Mouse (Mus musculus) lung, embryonic 14.5 days (tissue): ENCODE results near the gene Plin1. TPM values are rescaled to one million over a fixed set of nuclear protein-coding genes. Genes with fewer than 3 reads are reported as not detected.

ENCODE experiments used
- ATAC-seq: fragments of 200-750 bp; cut with Nextera tagmentation; 2 replicates; pipeline ENCODE4 v1.8.0; 2017; ENCODE audit warnings: mild to moderate bottlenecking, moderate TSS enrichment, moderate library complexity; ENCODE audit not compliant: insufficient read depth
- DNase-seq: peaks from one replicate; pipeline ENCODE4 v3.0.0-alpha.2; 2015
- H3K27ac ChIP-seq: fragments of 300-500 bp; sonication (generic); 2 replicates; pipeline ENCODE4 v1.5.1; 2014; ENCODE audit warnings: low read depth, mild to moderate bottlenecking, moderate library complexity
- H3K27me3 ChIP-seq: fragments of 300-500 bp; sonication (generic); 2 replicates; pipeline ENCODE4 v1.6.1; 2014; ENCODE audit warnings: low read length, control low read depth; ENCODE audit not compliant: insufficient read depth
- H3K36me3 ChIP-seq: fragments of 300-500 bp; sonication (generic); 2 replicates; pipeline ENCODE4 v1.6.1; 2014; ENCODE audit warnings: control low read depth; ENCODE audit not compliant: insufficient read depth
- H3K4me1 ChIP-seq: fragments of 300-500 bp; sonication (generic); 2 replicates; pipeline ENCODE4 v1.6.1; 2014; ENCODE audit warnings: antibody characterized with exemption, control low read depth; ENCODE audit not compliant: insufficient read depth
- H3K4me2 ChIP-seq: fragments of 300-500 bp; sonication (generic); 2 replicates; pipeline ENCODE4 v1.6.1; 2014; ENCODE audit warnings: mild to moderate bottlenecking
- H3K4me3 ChIP-seq: fragments of 300-500 bp; sonication (generic); 2 replicates; pipeline ENCODE4 v1.5.1; 2014; ENCODE audit warnings: low read depth, low read length
- H3K9ac ChIP-seq: fragments of 300-500 bp; sonication (generic); 2 replicates; pipeline ENCODE4 v1.6.1; 2014
- H3K9me3 ChIP-seq: fragments of 300-500 bp; sonication (generic); 2 replicates; pipeline ENCODE4 v1.6.1; 2016; ENCODE audit warnings: low read depth, low read length, control low read depth
- CTCF ChIP-seq: IDR thresholded peaks from 2 replicates; pipeline ENCODE4 v1.5.1; 2016; ENCODE audit warnings: antibody characterized with exemption, low read depth
- WGBS: fragments of 180-500 bp; shearing (Covaris S2); extraction: QIAGEN DNeasy Blood & Tissue Kit; methylation state at CpG from one replicate; pipeline ENCODE4 v1.1.7; 2014; 5-methylcytosine and 5-hydroxymethylcytosine counted together
- polyA plus RNA-seq: library from polyadenylated mRNA; unstranded; fragments of >200 nt; fragmentation: Nextera tagmentation; extraction: Ambion mirVana; gene quantifications from 2 replicates; pipeline ENCODE4 v1.2.1, GENCODE M21; 2014

Gene Plin1
- polyA plus RNA-seq, 1 experiment from 2014 or later = not detected

GRCm38 (mm10) chr7:79721386-79721977 is 11.2 kb downstream of the Plin1 start:
- Histone ChIP-seq H3K9ac (peak overlapping the region; percentile 69), H3K27me3 (peaks cover 8% of the 10 kb centered on the region; the same call in 1 of the 2 replicates), H3K27ac (peak overlapping the region; percentile 50; the same call in 1 of the 2 replicates), H3K36me3 (no peaks in the 10 kb centered on the region), H3K9me3 (no peaks in the 10 kb centered on the region), H3K4me1 (no peaks in the 10 kb centered on the region), H3K4me3 (peak overlapping the region; percentile 59), H3K4me2 (peak overlapping the region; percentile 89)
- under 1% methylated on average over 48 of the region's 48 CpGs for WGBS
- ATAC-seq (peak; percentile 89), DNase-seq (peak; percentile 85)
- TF ChIP-seq CTCF = no peak

GRCm38 (mm10) chr7:79715187-79715981 is 17.3 kb downstream of the Plin1 start, which contains the start of gene Kif7:
Gene Kif7, minus strand, starts transcription at chr7:79715720.
- ATAC-seq (peak; percentile 94), DNase-seq (peak; percentile 92)
- peaks cover 4% of the 10 kb centered on the region; the same call in 1 of the 2 replicates for H3K36me3 ChIP-seq
- H3K4me2 ChIP-seq = peak within 1 kb of the TSS; percentile 79
- WGBS = under 1% methylated on average over 43 of the region's 55 CpGs
- no peaks in the 10 kb centered on the region for H3K4me1 ChIP-seq
- peak within 1 kb of the TSS; percentile 71 for H3K9ac ChIP-seq
- H3K27ac ChIP-seq = no peak within 1 kb of the TSS
- H3K4me3 ChIP-seq = peak within 1 kb of the TSS; percentile 85
- no peaks in the 10 kb centered on the region for H3K9me3 ChIP-seq
- peaks cover 12% of the 10 kb centered on the region; the same call in 1 of the 2 replicates for H3K27me3 ChIP-seq
- no peak for TF ChIP-seq CTCF

GRCm38 (mm10) chr7:79710831-79711230 is 21.9 kb downstream of the Plin1 start:
- DNase-seq = no peak
- Histone ChIP-seq H3K4me3 (peak overlapping the region; percentile 36; the same call in 1 of the 2 replicates), H3K27me3 (peaks cover 12% of the 10 kb centered on the region; the same call in 1 of the 2 replicates), H3K4me1 (no peaks in the 10 kb centered on the region), H3K36me3 (peaks cover 32% of the 10 kb centered on the region), H3K27ac (no peak overlapping the region), H3K4me2 (peak overlapping the region; percentile 70; the same call in 1 of the 2 replicates), H3K9me3 (no peaks in the 10 kb centered on the region), H3K9ac (no peak overlapping the region)
- TF ChIP-seq CTCF = no peak
- no peak for ATAC-seq
- 46% methylated on average over 17 of the region's 17 CpGs for WGBS

- Histone ChIP-seq H3K4me2 (peak overlapping the region; percentile 70), H3K9me3 (no peaks in the 10 kb centered on the region), H3K4me1 (no peaks in the 10 kb centered on the region), H3K27ac (no peak overlapping the region), H3K9ac (peak overlapping the region; percentile 34; the same call in 1 of the 2 replicates), H3K4me3 (peak overlapping the region; percentile 36), H3K27me3 (peaks cover 12% of the 10 kb centered on the region; the same call in 1 of the 2 replicates), H3K36me3 (peaks cover 32% of the 10 kb centered on the region)
- 3% methylated on average over 43 of the region's 55 CpGs for WGBS
- 0 out of 2 replicates have a peak, but pooled peaks have one; percentile 13 for TF ChIP-seq CTCF
- peak; percentile 76; the same call in 1 of the 2 replicates for ATAC-seq
- peak; percentile 83 for DNase-seq
Observed at GRCm38 (mm10) chr7:79710130-79710607, 22.5 kb downstream of the Plin1 start.

GRCm38 (mm10) chr7:79705210-79705609 is 27.5 kb downstream of the Plin1 start:
- Histone ChIP-seq H3K4me2 (no peak overlapping the region), H3K27me3 (no peaks in the 10 kb centered on the region), H3K4me3 (no peak overlapping the region), H3K36me3 (peaks cover 72% of the 10 kb centered on the region), H3K4me1 (no peaks in the 10 kb centered on the region), H3K9ac (no peak overlapping the region), H3K9me3 (no peaks in the 10 kb centered on the region), H3K27ac (no peak overlapping the region)
- TF ChIP-seq CTCF = no peak
- DNase-seq (no peak), ATAC-seq (no peak)
- 78% methylated on average over 5 of the region's 5 CpGs for WGBS

GRCm38 (mm10) chr7:79702755-79703154 is 29.9 kb downstream of the Plin1 start:
- peaks cover 83% of the 10 kb centered on the region for H3K36me3 ChIP-seq

GRCm38 (mm10) chr7:79696495-79696894 is 36.2 kb downstream of the Plin1 start:
- Histone ChIP-seq H3K4me3 (no peak overlapping the region), H3K4me2 (no peak overlapping the region), H3K9me3 (no peaks in the 10 kb centered on the region), H3K36me3 (peaks cover 95% of the 10 kb centered on the region), H3K9ac (no peak overlapping the region), H3K27me3 (no peaks in the 10 kb centered on the region), H3K27ac (no peak overlapping the region), H3K4me1 (no peaks in the 10 kb centered on the region)
- WGBS = 82% methylated on average over 8 of the region's 8 CpGs
- ATAC-seq (no peak), DNase-seq (no peak)
- TF ChIP-seq CTCF = no peak

More at GRCm38 (mm10) chr7:79702755-79703154, 29.9 kb downstream of the Plin1 start:
- 67% methylated on average over 16 of the region's 16 CpGs for WGBS
- no peak overlapping the region for H3K9ac ChIP-seq
- H3K27me3 ChIP-seq = no peaks in the 10 kb centered on the region
- no peaks in the 10 kb centered on the region for H3K4me1 ChIP-seq
- no peak overlapping the region for H3K4me3 ChIP-seq
- no peak overlapping the region for H3K4me2 ChIP-seq
- no peaks in the 10 kb centered on the region for H3K9me3 ChIP-seq
- DNase-seq = no peak
- H3K27ac ChIP-seq = no peak overlapping the region
- no peak for TF ChIP-seq CTCF
- ATAC-seq = no peak
